Mouse (Mus musculus) kidney, adult 2 months (tissue): ENCODE results near the gene U2af2.

Source experiments
- CTCF ChIP-seq: fragments of 200-500 bp; conservative IDR thresholded peaks from 2 replicates; pipeline ENCODE4 v1.5.1; 2011; ENCODE audit warnings: low read depth, mild to moderate bottlenecking, control low read depth, low read length, moderate library complexity, mixed read lengths; ENCODE audit not compliant: insufficient read depth, insufficient read length
- POLR2A ChIP-seq: fragments of 200-500 bp; IDR thresholded peaks from one replicate; pipeline ENCODE4 v1.6.1; 2011; ENCODE audit warnings: low read depth, low read length, control low read depth

- TF ChIP-seq CTCF (no peak), POLR2A (no peak)
These were observed 49.0 kb upstream of the U2af2 start for GRCm38 (mm10) chr7:5012681-5013513.
